Mouse (Mus musculus): ENCODE data around the gene Ppm1l.

Ppm1l gene

DNA sequence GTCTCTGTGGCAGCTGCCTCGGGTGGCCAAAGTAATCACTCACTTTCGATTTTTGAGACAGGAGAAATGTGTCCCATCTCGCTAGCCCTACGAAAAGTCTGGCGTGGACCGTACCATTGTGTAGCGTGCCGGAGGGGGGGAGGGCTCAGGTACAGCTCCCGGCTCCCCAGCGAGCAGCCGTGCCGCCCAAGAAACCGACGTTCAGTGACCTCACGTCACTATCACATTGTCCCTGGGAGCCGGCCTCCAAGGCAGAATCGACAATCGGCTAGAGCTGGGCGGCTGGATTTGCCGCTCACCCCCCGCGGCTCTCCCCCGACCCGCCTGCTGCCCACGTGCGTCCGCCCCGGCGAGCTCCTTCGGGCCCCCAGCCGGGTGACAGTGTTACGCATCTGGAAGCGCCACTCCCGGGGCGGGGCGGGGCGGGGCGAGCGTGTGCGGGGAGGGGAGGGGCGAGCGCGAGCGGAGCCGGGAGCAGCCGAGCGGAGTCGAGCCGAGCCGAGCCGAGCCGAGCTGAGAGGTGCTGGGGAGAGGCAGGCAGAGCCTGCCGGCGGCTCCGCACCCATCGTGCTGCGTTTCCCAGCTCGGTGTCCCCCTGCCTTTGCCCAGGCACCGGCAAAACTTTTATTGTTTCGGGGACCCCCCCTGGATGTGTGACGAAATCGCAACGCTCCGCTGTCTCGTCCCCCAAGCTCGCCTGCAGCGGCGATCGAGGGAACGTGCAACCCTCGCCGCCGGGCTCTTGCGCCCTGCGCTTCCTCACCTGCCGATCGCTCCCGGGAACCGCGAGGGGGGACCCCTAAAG is at the start of gene Ppm1l:
Gene Ppm1l (plus strand): TSS at position 471 of the 805 bp plus-strand sequence.
- peak; percentile 94 for DNase-seq (ENCODE audit: low spot score)

DNA sequence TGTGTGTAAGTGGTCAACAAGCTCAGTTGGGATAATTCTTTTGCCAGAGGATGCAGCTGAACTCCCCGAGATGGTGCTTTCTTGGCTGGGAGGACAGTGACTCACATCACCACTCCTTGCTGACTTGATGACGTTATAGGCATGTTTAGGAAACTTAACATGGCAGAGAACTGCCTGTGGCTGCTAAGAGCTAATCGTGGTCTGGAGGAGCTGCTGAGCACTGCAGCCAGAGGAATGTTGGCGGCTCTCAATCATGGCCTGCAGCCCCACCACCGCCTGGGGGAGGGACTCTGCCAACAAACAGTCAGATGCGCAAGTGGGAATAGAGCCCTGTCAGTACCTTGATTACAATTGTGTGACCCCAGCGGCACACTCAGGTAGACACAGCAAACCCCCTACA is 44.8 kb upstream of the Ppm1l start:
- peak; percentile 43 for DNase-seq (ENCODE audit: low spot score)

DNA sequence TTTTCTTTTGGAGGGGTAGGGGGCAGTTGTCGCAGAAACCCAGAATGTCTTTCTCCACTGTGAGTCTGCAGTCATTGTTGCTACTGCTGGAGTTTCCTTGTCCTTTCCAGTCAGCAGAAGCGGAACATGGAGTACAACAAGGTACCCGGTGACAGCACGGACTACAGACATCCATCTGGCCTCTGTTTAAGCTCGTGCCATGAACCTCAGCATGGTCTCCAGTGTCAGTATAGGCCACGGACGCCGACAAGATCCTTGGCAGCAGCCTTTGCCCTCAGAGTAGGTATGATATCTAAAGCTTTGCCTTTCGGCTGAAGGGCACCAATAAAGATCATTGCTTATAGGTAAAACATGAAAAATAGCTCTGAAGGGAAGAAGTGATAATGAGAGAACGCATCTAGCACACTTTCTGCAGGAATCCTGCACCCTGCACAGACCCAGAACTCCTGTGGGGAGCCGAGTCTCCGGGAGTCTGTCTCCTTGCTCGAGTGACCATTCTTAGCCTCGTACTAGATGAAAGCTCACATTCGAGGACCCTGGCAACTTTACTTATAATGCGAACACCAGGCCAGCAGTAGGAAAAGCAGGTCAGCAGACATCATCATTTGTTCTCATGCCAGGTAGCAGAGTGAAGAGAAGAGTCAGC is 42.5 kb upstream of the Ppm1l start:
- DNase-seq (ENCODE audit: low spot score), result no peak

DNA sequence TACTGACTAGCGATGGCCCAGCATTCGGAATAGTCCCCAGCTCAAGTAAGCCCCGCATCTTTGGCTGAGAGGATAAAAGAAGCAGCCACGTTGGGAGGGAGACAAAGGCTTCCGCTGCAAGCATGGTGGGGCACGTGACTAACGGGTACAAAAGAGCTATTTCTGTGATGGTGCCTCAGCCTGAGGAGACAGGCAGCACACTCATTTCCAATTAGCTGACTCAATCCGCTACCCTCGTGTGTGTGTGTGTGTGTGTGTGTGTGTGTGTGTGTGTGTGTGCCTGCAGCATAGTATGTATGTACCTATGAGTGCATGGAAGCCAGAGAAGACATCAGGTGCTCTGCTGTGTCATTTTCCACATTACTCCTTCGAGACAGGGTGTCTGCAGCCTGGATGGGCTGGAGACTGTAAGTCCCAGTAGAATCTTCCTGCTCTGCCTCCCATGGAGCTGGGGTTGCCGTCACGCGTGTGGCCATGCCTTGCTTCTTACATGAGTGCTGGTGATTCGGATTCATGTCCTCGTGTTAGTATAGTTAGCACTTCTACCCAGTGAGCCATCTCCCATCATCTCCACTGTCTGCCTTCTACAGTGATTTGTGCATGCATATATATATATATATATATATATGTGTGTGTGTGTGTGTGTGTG is 41.9 kb upstream of the Ppm1l start:
- no peak for DNase-seq (ENCODE audit: low spot score)

DNA sequence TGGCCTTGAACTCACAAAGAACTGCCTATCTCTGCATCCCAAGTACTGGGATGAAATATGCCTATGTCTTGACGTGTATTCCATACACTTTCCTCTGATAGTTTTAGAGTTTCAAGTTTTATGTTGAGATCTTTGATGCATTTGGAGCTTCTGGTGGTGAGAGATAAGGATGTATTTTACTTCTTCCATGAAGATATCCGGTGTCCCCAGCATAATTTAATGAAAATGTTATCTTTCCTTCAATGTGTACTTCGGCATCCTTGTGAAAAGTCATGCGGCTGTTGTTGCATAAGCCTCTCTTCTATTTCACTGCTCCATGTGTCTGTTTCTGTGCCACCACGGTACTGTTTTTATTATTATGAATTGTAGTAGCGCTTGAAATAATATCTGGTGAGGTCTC is 38.0 kb upstream of the Ppm1l start:
- DNase-seq (ENCODE audit: low spot score), result no peak

DNA sequence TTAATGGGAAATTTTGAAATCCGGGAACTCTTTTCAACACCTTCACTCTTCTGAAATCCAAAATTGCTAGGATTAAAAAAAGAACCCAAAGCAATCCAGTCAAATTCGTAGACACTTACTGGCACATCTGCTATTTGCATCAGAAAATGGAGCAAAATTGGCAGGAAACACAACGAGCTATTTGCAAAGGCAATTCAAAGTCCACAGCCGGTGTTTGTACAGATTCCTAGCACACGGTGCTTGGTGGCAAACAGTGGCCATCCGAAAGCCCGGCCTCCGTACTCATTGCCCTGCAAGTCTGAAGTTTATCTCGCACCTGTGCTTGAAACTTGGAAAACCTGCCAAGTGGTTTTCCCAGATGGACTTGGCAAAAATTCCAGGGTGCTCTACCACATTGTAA is 34.3 kb upstream of the Ppm1l start:
- no peak for DNase-seq (ENCODE audit: low spot score)

DNA sequence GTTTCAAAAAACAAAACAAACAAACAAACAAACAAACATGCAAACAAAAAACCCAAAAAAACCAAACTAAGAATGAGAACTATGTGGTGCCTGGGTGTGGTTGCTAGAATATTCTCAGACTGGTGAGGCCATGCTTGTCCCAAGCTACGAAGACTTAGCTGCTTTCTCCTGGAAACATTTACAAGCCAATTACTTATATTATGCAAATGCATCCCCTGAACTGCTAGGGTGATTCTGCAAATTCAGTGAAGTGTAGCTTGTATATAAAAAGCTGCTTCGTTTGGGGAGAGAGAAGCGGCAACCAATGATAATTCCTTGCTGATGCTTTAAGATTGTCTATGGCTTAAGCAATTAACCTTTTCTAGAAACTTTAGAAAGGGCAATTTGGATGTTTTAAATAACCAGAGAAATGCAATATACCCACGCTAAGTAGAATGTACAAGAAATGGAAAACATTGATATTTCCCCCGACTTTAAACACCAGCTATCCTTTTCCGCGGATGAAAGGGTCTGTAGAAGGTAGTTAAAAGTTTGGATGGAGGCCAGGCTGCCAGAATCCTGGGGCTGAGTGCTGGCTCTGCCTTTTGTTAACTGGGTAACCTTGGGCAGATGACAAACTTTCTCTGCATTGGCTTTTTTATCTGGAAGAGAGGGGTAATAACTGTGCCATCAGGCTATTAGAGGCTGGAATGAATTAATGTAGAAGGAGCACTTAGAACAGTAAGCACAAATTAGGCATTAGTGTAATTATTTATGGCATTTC is 33.4 kb upstream of the Ppm1l start:
- DNase-seq (ENCODE audit: low spot score), result no peak

DNA sequence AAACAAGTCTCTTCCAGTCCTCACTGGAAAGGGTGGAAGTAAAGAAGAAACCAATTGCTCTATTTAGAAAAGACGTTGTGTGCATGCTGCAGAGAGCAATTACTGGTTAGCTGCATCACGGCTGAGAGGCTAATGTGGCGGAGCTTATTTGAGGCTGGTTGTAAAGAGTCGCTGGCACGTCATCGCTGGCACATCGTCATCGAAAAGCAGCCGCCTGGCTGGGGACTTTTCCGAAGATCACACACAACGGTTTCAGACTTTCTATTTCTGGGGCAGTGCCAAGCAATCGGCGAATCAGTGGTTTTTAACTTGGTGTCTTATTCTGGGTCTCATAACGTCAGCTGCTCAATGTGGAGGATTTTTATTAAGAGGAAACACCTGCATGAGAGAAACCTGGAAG is 26.8 kb upstream of the Ppm1l start:
- DNase-seq (ENCODE audit: low spot score), result no peak

DNA sequence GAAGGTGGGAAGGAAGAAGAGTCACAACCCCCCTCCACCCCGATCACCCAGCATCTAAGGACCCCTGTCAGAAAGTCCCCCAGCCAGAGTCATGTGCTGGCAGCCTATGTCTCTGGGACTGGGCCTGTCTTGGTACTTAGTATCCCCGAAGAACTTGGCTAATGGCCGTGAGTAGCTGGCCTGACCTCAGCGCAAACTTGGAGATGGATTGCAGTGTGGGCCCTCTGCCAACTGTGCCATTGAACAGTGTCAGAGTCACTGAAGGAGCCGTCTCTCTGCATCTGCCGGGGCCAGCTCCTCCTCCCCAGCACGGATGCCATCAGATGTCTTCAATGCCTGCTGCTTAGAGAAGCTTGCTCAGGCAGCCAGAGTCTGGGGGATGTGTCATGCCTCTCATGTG is 26.4 kb upstream of the Ppm1l start:
- DNase-seq (ENCODE audit: low spot score), result peak; percentile 97

DNA sequence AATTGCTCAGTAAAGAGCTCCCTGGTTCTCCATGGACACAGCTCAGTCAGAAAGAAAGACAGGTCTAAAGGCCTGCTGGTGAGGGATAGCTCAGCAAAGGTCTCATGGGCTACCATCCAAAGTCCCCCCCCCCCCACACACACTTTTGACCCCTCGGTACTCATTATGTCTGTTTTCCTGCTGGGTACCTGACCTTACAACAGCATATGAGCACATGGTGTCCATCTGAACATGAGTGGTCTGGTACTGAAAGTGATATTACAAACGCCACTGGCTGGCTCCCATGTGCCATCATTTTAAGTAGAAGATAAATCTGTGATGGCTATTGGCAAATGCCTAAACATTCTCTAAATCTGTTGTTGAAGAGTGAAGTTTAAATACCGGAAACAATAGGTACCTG is 25.8 kb upstream of the Ppm1l start:
- no peak for DNase-seq (ENCODE audit: low spot score)

DNA sequence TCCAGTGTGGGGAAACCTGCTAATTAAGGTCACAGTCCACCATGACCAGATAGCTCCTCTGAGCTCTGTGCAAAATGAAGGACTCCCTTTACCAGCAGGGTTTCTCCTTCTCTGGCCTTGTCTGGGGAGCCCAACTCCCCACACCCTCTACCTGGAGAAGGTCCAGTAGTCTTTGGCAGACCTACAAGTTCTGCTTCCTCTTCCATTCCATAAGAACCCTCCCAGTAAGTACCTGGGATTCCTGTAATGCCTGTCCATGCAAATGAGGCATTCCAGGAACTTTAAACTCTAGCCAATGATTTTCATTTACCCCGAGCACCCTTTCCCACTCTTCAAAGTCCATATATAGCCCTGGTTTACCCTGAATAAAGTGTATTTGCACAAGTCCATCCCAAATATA is 24.0 kb upstream of the Ppm1l start:
- DNase-seq (ENCODE audit: low spot score), result no peak

DNA sequence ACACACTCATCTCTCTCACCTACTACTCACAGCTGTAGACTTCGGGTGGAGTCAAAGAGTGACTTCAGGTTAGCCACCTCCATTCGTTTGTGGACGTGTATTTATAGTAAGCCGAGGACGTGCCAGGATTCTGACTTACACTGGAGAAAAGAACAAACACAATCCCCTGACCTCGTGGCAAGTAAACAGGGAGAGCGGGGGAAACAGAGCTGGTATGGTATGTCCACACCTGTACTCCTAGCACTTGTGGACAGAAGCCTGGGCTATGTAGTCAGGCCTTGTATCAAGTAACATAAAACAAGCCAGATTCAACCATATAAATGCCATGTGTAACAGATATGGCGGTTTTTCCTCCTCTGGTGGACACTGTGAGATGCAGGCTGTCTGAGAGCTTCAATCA is 20.4 kb upstream of the Ppm1l start:
- no peak for DNase-seq (ENCODE audit: low spot score)

DNA sequence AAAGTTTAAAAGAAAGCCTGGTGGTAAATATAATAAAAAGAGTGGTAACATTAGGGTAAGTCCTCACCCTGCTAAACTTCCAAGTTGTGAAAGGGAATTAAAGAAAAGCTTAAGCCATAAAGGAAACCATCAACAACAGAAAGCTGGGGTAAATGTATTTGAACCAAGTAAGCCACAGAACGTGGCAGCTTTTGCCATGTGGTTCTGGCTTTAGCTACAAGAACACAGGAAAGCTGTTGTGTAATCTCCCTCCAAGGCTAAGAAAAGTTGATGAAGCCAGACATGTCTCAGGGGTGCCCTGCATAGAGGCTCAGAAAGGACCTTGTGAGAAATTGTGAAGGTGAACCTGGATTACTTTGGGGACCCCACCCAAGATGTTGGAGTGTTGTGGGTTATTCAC is 16.5 kb upstream of the Ppm1l start:
- DNase-seq (ENCODE audit: low spot score), result peak; percentile 86

DNA sequence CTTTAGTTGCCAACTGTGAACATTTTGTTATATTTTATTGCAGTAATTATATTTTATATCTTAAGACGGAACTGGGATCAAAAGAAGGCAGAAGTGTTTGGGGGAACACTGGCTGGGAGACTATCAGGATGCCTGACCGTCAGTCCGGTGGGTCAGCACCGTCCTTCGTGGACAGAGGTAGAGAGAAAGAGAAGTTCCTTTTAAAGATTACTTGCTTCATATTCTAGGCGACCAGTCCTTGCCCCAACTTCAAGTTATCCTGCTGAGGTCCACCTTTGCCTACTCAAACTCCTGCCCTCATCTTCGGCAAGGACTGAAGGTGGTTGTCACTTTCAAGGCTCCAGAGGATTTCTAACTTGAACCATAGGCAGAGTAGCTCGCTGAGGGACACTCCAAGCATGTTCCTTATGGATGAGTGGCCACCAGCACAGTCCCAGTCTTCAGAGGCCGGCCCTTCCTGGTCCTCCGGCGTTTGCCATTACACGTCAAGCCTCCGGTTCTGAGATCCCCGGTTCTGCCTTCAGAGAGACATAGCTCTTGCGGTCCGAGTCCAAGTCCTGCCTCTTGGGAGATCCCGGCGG is 761 bp upstream of the Ppm1l start:
- DNase-seq (ENCODE audit: low spot score), result no peak

DNA sequence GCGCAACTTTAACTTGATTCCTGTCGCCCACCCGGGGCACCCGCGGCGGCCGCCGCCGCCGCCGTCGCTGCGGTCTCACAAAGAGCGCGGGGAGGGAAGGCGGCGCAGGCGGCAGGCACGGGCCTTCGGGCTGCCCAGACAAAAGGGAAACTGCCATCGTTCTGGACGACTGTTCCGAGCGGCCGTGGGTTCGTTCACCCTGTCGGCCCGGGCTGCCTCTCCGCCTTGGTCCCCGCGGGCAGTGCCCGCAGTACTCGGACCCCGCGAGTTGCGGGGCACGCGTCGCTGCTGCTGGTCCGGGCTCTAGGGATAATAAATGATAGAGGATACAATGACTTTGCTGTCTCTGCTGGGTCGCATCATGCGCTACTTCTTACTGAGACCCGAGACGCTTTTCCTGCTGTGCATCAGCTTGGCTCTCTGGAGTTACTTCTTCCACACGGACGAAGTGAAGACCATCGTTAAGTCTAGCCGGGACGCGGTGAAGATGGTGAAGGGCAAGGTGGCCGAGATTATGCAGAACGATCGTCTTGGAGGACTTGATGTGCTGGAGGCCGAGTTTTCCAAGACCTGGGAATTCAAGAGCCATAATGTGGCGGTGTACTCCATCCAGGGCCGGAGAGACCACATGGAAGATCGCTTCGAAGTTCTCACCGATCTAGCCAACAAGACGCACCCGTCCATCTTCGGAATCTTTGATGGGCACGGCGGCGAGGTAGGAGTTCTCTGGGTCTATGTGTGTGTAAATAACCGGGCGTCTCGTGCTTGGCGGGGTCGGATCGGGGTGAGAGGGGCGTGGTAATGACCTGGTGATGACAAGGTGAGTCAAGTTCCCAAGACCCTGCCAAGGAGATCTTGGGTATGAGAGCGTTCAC is 827 bp downstream of the Ppm1l start:
- DNase-seq (ENCODE audit: low spot score), result peak; percentile 44

DNA sequence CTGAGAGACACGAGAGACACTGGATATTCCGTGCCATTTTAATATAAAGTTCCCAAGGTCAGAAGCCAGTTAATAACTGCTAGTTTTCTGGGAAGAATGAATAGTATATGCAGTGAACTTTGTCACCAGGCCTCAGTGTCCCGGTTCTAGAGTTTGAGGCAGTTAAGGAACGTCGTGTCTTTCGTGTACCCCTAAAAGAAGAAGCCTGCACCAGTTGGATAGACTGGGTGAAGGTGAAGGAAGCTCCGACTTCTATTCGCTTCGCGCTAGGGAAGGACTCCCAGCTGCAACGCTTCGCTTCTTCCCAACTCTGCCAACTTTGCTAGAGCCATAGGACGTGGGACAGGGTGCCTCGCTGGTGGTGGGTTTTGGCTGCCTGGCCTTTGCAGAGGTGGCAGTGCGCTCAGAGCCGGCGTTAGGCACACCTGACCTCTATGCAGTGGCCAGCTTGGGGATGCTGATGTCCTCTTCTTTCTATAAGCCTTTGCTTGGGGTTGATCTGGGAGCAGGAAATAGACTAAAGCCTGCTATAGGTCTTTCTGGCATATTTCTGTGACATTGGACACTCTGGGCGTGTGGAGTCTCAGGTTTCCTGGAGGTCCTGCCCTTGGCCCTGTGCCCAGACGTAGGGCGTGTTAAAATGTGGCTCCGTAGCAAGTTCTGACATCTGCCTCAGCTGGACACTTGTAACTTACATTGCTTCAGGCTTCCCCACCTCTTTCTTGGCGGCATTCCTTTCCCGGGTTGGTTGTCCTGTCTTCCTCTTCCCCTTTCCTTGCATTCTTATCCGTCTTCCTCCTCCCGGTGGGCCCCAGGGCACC is 1.7 kb downstream of the Ppm1l start:
- peak; percentile 66 for DNase-seq (ENCODE audit: low spot score)

DNA sequence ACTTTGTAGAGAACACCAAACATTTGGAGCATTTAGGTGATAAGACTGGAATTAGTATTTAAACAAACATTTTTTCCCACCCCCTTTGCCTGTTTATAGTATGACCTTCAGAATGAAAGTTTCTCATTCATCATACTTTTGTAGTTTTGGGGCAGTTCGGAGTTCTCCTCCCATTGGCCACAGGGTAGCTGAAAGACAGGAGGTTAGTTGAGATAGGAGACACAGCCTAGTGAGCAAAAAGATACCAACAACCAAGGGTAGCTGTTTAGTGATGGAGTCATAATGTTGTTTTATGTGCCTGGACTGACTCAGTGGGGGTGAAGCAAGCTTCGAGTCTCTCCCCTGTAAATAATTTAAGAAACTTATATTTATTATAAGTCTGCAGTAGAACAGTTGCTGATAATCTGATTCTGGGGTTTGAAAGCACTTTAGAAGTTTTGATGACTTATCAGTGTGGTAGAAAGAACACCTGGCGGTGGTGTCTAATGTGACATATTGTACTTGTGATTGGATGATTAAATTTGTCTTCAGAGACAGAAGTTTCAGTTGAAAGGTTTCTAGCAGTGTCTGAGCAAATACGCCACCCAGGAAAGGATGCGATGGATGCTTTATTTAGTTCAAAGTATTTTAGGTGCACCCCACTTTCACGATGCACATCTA is 2.5 kb downstream of the Ppm1l start:
- no peak for DNase-seq (ENCODE audit: low spot score)

DNA sequence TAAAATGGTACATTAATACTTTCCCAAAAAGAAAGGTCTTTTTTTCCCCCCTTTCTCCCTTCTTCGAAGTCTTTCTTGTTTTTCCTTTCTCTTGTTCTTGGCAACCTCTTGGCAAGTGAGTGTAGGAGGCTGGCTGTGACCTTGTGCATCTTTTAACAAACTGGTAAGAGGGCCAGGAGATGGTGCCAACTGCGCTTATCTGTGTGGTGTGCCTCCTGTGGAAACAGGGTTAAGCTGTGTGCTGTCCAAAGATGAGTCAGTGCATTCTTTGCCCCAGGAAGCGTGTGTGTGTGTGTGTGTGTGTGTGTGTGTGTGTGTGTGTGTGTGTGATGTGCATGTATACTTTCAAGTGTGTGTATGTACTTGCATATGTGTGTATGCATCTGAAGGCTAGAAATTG is 7.3 kb downstream of the Ppm1l start:
- DNase-seq (ENCODE audit: low spot score), result peak; percentile 62

DNA sequence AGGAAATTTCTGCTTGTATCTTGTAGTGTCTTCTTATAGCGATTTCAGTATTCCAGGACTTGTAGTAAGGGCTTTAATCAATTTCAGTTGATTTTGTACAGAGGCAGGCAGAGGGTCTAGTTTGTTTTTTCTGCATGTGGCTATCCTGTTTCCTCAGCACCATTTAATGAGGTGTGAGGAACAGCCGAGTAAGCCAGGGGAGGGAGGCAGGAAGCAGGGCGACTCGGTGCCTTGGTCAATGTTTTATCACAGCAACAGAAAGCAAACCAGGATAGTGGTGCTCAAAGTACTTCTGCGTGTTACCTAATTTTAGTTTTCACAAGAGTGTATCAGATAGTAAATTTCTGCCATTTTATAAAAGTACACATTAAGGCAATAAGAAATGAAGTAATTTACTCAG is 13.2 kb downstream of the Ppm1l start:
- no peak for DNase-seq (ENCODE audit: low spot score)

DNA sequence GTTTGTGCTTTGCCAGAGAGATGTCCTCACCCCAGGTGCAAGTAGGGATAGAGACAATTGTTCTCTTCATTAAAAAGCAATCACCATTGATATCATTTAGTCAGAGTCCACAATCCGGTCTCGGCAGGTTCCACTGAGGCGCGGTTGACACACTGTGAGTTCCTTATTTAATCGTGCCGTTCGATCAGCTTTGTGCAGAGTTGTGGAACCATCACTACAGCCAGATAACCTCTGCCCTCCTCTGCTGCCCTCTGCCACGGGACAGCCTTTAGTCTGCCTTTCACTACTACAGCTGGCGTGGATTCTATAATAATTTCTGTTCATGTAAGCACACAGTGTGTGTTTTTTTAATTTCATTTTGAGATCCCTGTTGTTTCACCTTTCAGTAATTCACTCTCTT is 17.2 kb downstream of the Ppm1l start:
- no peak for DNase-seq (ENCODE audit: low spot score)
